Mouse (Mus musculus) spleen, adult 2 months (tissue): ENCODE measurements at regions not wholly inside any gene's neighbourhood (a gene's known extent, or its start where the extent isn't known, plus 50 kb on each side); places are given as distances from the start of the nearest gene placed in this dataset.

Experiments
- CTCF ChIP-seq: fragments of 200-500 bp; IDR thresholded peaks from 2 replicates; pipeline ENCODE4 v1.5.1; 2011; ENCODE audit warnings: mild to moderate bottlenecking, inconsistent platforms; ENCODE audit not compliant: insufficient read depth, insufficient read length, insufficient replicate concordance; ENCODE audit errors: extremely low read depth
- POLR2A ChIP-seq: fragments of 200-500 bp; IDR thresholded peaks from 2 replicates; pipeline ENCODE4 v1.6.1; 2011; ENCODE audit warnings: low read depth, low read length, inconsistent platforms

- TF ChIP-seq CTCF (no peak), POLR2A (no peak)
These were observed 242.0 kb downstream of the Cd83 start for GRCm38 (mm10) chr13:44026321-44027255.
